Mouse (Mus musculus) cortical plate, adult 2 months (tissue): ENCODE results near the gene Iqsec1.

Source experiments
- CTCF ChIP-seq: fragments of 200-500 bp; IDR thresholded peaks from 2 replicates; pipeline ENCODE4 v1.5.1; 2011; ENCODE audit warnings: mild to moderate bottlenecking, control low read depth, low read length; ENCODE audit not compliant: insufficient read depth; ENCODE audit errors: extremely low read depth
- POLR2A ChIP-seq: fragments of 200-500 bp; IDR thresholded peaks from 2 replicates; pipeline ENCODE4 v1.6.1; 2011; ENCODE audit warnings: mild to moderate bottlenecking, low read length, control low read depth; ENCODE audit not compliant: insufficient read depth; ENCODE audit errors: extremely low read depth

DNA sequence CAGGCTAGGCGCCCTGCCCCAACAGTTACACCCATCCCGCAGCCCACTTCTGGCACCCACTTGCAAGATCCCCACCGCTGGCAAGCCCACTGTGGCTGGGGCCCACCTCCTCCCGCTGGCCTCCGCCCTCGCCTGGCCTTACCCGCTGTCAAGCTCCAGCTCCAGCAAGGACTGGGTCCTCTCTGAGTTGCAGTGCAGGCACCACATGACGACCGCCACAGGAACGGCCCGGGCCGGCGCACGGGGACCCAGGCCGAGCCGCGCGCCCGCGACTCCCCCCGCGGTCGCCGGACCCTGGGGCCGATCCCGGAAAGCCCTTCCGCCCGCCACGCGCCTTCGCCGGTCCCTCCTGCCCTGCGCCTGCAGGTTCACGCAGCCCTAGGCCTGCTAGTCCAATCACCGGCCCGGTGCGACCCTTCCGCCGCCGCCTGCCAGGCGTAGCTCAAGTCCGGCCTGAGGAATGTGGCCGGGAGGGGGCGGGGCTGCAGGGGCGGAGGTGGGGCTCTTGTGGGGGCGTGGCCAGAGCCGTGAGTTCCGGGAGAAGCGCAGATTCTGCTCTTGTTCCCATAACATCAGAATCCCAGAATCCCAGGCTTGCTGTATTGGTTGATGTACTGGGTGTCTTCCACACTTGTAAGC is 272.3 kb downstream of the Iqsec1 start:
- TF ChIP-seq CTCF (no peak), POLR2A (no peak)
